In genomic region chr4:131904478-131904877, GRCm38 (mm10) we compare ENCODE assay signal across 9 mouse cellular contexts. TPM values are rescaled to one million over a fixed set of nuclear protein-coding genes. Genes with fewer than 3 reads are reported as not detected.
DNase-seq lines count a peak whose midpoint lies in the region; ATAC-seq and TF ChIP-seq lines count a peak whose summit lies in the region.
"Had no signal": no experiment of that assay in that cellular context is flagged by ENCODE, and none has a peak within 500 bp of the region (broad histone marks: within the 10 kb centered on the region; RNA-seq: fewer than 3 reads in every experiment).

No protein-coding gene starts in this region.

- H3K27me3 ChIP-seq in kidney, adult 2 months (replicated peaks; ENCODE audit: control insufficient read depth, insufficient read depth, low read length), result no peaks in the 10 kb centered on the region
- no peaks in the 10 kb centered on the region for H3K27me3 ChIP-seq in midbrain, embryonic 15.5 days (replicated peaks)
- H3K27me3 ChIP-seq: midbrain, embryonic 12.5 days had no signal

- peak; percentile 73 for ATAC-seq in common myeloid progenitor, adult 5-6 weeks (replicated peaks; ENCODE audit: low read depth, poor library complexity, severe bottlenecking)
- ATAC-seq in midbrain, embryonic 15.5 days (replicated peaks), result peak; percentile 50; the same call in 1 of the 2 replicates

- peaks cover 6% of the 10 kb centered on the region for H3K36me3 ChIP-seq in kidney, adult 2 months (ENCODE audit: control insufficient read depth, insufficient read depth, low read length)
- peaks cover 27% of the 10 kb centered on the region for H3K36me3 ChIP-seq in midbrain, embryonic 15.5 days (replicated peaks)

- intact Hi-C loops in left cerebral cortex, postnatal 14 days (cut with DNase I), result no loop called here

- no peak for TF ChIP-seq POLR2A in kidney, adult 2 months (IDR thresholded peaks at IDR 0.05; ENCODE audit: low read depth, low read length)

- H3K4me3 ChIP-seq in kidney, adult 2 months (ENCODE audit: insufficient read depth, low read depth, low read length), result no peak overlapping the region
- no peak overlapping the region for H3K4me3 ChIP-seq in midbrain, embryonic 15.5 days
- H3K4me3 ChIP-seq: midbrain, embryonic 12.5 days had no signal

- H3K4me2 ChIP-seq in midbrain, embryonic 15.5 days, result no peak overlapping the region
- H3K4me2 ChIP-seq: midbrain, embryonic 12.5 days had no signal

- no peak overlapping the region for H3K9ac ChIP-seq in midbrain, embryonic 15.5 days
- H3K9ac ChIP-seq: midbrain, embryonic 12.5 days had no signal

- peak; percentile 67 for DNase-seq in adrenal gland, postnatal 10 days
- no peak for DNase-seq in adrenal gland, postnatal 4 days (ENCODE audit: low spot score in 2 of 2)
- peak; percentile 61 to 76 for DNase-seq in left cerebral cortex, postnatal 14 days (ENCODE audit: low spot score in 2 of 2)
- DNase-seq in left cerebral cortex, adult 9 months (ENCODE audit: low spot score in 2 of 2), result no peak
- DNase-seq in kidney, adult 2 months, result peak; percentile 70
- DNase-seq in T-cell, adult 2 months (ENCODE audit: low spot score), result no peak

- WGBS in kidney, adult 2 months, result 56% methylated on average over 8 of the region's 8 CpGs
- WGBS in midbrain, embryonic 15.5 days, result 52% methylated on average over 8 of the region's 8 CpGs

- H3K27ac ChIP-seq in kidney, adult 2 months (ENCODE audit: insufficient read depth, low read depth, low read length), result no peak overlapping the region
- no peak overlapping the region for H3K27ac ChIP-seq in midbrain, embryonic 15.5 days
- H3K27ac ChIP-seq: midbrain, embryonic 12.5 days had no signal

- H3K9me3 ChIP-seq in midbrain, embryonic 15.5 days, result no peaks in the 10 kb centered on the region
- H3K9me3 ChIP-seq: midbrain, embryonic 12.5 days had no signal

- H3K4me1 ChIP-seq in kidney, adult 2 months (ENCODE audit: control insufficient read depth, insufficient read depth, low read length), result peaks cover 4% of the 10 kb centered on the region; the same call in 1 of the 2 replicates
- no peaks in the 10 kb centered on the region for H3K4me1 ChIP-seq in midbrain, embryonic 15.5 days

- TF ChIP-seq CTCF in kidney, adult 2 months (conservative IDR thresholded peaks at IDR 0.05; ENCODE audit: insufficient read depth, insufficient read length, low read depth, low read length), result peak; percentile 80

RNA-seq across cellular contexts. Expression of gene Tmem200b, which starts 17.1 kb away (rescaled TPM):
- 1 to 10 TPM; 7.4 to 9.4 TPM for total RNA-seq in adrenal gland, postnatal 10 days (2021)
- total RNA-seq in adrenal gland, postnatal 4 days (2021), result 10 to 100 TPM; 12.9 to 14.4 TPM
- 1 to 10 TPM; 5.9 to 6.1 TPM for total RNA-seq in left cerebral cortex, postnatal 14 days (2021)
- total RNA-seq in common myeloid progenitor, adult 5-6 weeks (2017), result not detected in 2 replicates
- 11.3 and 17.0 TPM in 2 replicates for polyA plus RNA-seq in kidney, adult 2 months (2012; rRNA removed)
- 0.15 and 0.45 TPM in 2 replicates for polyA plus RNA-seq in midbrain, embryonic 15.5 days (2015; fragmentation: Nextera tagmentation; extraction: Ambion mirVana)

RNA-seq across cellular contexts. Expression of gene Srsf4, which starts 31.1 kb away (rescaled TPM):
- 10 to 100 TPM; 65.9 to 68.7 TPM for total RNA-seq in adrenal gland, postnatal 10 days (2021)
- 10 to 100 TPM; 89.0 to 93.6 TPM for total RNA-seq in adrenal gland, postnatal 4 days (2021)
- 10 to 100 TPM; 67.2 to 78.6 TPM for total RNA-seq in left cerebral cortex, postnatal 14 days (2021)
- total RNA-seq in common myeloid progenitor, adult 5-6 weeks (2017), result 103 and 108 TPM in 2 replicates
- polyA plus RNA-seq in kidney, adult 2 months (2012; rRNA removed), result 32.5 and 35.1 TPM in 2 replicates
- polyA plus RNA-seq in midbrain, embryonic 15.5 days (2015; fragmentation: Nextera tagmentation; extraction: Ambion mirVana), result 116 and 117 TPM in 2 replicates

Comparison
In these comparisons a context has a peak if more than half of its experiments do, and no peak if none do; other contexts are left out.
1. DNase-seq: peak in adrenal gland, postnatal 10 days (single experiment), left cerebral cortex, postnatal 14 days (2 of 2) and kidney, adult 2 months (single experiment); none in adrenal gland, postnatal 4 days (0 of 2), left cerebral cortex, adult 9 months (0 of 2) and T-cell, adult 2 months (single experiment).